Mouse (Mus musculus) E14TG2a.4 (cell line): ENCODE data around the gene Samd1.

Experiments used
- CTCF ChIP-seq: conservative IDR thresholded peaks from 2 replicates; pipeline ENCODE4 v1.5.1; 2014; ENCODE audit warnings: low read length
- NANOG ChIP-seq: IDR thresholded peaks from 2 replicates; pipeline ENCODE4 v1.6.1; 2014; ENCODE audit warnings: borderline replicate concordance, low read length, mixed read lengths

DNA sequence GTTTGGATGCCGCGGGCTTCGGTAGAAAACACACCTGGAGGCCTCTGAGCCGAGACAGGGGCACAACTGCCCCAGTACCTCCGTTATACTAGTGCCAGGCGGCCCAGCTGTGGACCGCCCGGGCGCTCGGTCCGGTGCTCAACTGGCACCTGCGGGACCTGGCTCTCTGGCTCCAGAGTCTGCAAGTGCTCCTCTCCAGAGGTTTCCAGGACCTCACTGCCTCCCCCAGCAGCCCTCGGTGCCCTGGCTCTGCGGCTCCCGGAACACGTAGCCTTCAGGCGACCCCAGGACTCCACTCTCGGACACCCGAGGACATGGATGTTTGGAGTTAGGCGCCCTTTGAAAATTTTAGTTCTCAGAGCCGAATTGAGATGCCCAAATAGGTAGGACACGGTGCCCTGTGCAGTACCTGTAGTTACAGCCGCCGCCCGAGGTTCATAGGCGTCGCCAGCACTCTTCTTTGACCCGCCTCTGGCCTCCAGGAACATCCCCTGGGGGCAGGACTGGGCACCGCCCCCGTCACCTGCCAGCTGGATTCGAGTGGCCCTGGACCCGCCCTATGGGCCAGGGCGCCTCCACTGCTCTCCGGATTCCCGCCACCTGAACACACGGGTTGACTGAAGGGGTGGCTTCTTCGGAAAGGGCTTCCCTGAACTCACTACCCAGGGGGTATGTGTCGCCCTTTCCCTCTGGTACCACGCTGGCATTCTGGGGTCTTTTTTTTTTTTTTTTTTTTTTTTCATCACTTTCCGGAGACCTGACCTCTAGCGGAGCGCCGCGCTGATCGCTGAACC is 14.4 kb downstream of the Samd1 start, which contains the start of gene 2210011C24Rik:
- no peak for TF ChIP-seq CTCF
- TF ChIP-seq NANOG: no peak
